Mouse (Mus musculus): Measurements from ENCODE around the gene Nrxn2. TPM values are rescaled to one million over a fixed set of nuclear protein-coding genes. Genes with fewer than 3 reads are reported as not detected.

Gene Nrxn2
- polyA plus RNA-seq, 1 experiment: 6.4 TPM

- no peak overlapping the region for H3K27ac ChIP-seq (ENCODE audit: insufficient read depth, low read depth, low read length)
- DNase-seq: no peak
- H3K4me1 ChIP-seq (ENCODE audit: control insufficient read depth, insufficient read depth, low read length): no peaks in the 10 kb centered on the region
- no peaks in the 10 kb centered on the region for H3K27me3 ChIP-seq (replicated peaks; ENCODE audit: control insufficient read depth, insufficient read depth, low read length)
- 71% methylated on average over 8 of the region's 8 CpGs for WGBS
- no peak for TF ChIP-seq POLR2A (IDR thresholded peaks at IDR 0.05; ENCODE audit: low read depth, low read length)
- TF ChIP-seq CTCF (conservative IDR thresholded peaks at IDR 0.05; ENCODE audit: insufficient read depth, insufficient read length, low read depth, low read length): no peak
- H3K4me3 ChIP-seq (ENCODE audit: insufficient read depth, low read depth, low read length): no peak overlapping the region
- H3K36me3 ChIP-seq (ENCODE audit: control insufficient read depth, insufficient read depth, low read length): no peaks in the 10 kb centered on the region
Measured at GRCm38 (mm10) chr19:6407109-6407508, 11.4 kb upstream of the Nrxn2 start.

- TF ChIP-seq POLR2A (IDR thresholded peaks at IDR 0.05; ENCODE audit: low read depth, low read length) (no peak), CTCF (conservative IDR thresholded peaks at IDR 0.05; ENCODE audit: insufficient read depth, insufficient read length, low read depth, low read length) (no peak)
- no peak overlapping the region for H3K4me3 ChIP-seq (ENCODE audit: insufficient read depth, low read depth, low read length)
- H3K36me3 ChIP-seq (ENCODE audit: control insufficient read depth, insufficient read depth, low read length): no peaks in the 10 kb centered on the region
- H3K27me3 ChIP-seq (replicated peaks; ENCODE audit: control insufficient read depth, insufficient read depth, low read length): no peaks in the 10 kb centered on the region
- WGBS: 75% methylated on average over 16 of the region's 16 CpGs
- no peak for DNase-seq
- no peak overlapping the region for H3K27ac ChIP-seq (ENCODE audit: insufficient read depth, low read depth, low read length)
- no peaks in the 10 kb centered on the region for H3K4me1 ChIP-seq (ENCODE audit: control insufficient read depth, insufficient read depth, low read length)
Measured at GRCm38 (mm10) chr19:6407816-6408510, 10.6 kb upstream of the Nrxn2 start.

GRCm38 (mm10) chr19:6408749-6409148 is 9.8 kb upstream of the Nrxn2 start:
- H3K36me3 ChIP-seq (ENCODE audit: control insufficient read depth, insufficient read depth, low read length): no peaks in the 10 kb centered on the region
- WGBS: 73% methylated on average over 8 of the region's 8 CpGs
- TF ChIP-seq POLR2A (IDR thresholded peaks at IDR 0.05; ENCODE audit: low read depth, low read length) (no peak), CTCF (conservative IDR thresholded peaks at IDR 0.05; ENCODE audit: insufficient read depth, insufficient read length, low read depth, low read length) (no peak)

GRCm38 (mm10) chr19:6409176-6409575 is 9.4 kb upstream of the Nrxn2 start:
- TF ChIP-seq POLR2A (IDR thresholded peaks at IDR 0.05; ENCODE audit: low read depth, low read length) (no peak), CTCF (conservative IDR thresholded peaks at IDR 0.05; ENCODE audit: insufficient read depth, insufficient read length, low read depth, low read length) (no peak)
- DNase-seq: no peak
- Histone ChIP-seq H3K4me1 (ENCODE audit: control insufficient read depth, insufficient read depth, low read length) (no peaks in the 10 kb centered on the region), H3K27me3 (replicated peaks; ENCODE audit: control insufficient read depth, insufficient read depth, low read length) (no peaks in the 10 kb centered on the region), H3K36me3 (ENCODE audit: control insufficient read depth, insufficient read depth, low read length) (no peaks in the 10 kb centered on the region), H3K4me3 (ENCODE audit: insufficient read depth, low read depth, low read length) (no peak overlapping the region), H3K27ac (ENCODE audit: insufficient read depth, low read depth, low read length) (no peak overlapping the region)
- WGBS: 77% methylated on average over 5 of the region's 5 CpGs

More at GRCm38 (mm10) chr19:6408749-6409148, 9.8 kb upstream of the Nrxn2 start:
- Histone ChIP-seq H3K4me3 (ENCODE audit: insufficient read depth, low read depth, low read length) (no peak overlapping the region), H3K4me1 (ENCODE audit: control insufficient read depth, insufficient read depth, low read length) (no peaks in the 10 kb centered on the region), H3K27ac (ENCODE audit: insufficient read depth, low read depth, low read length) (no peak overlapping the region), H3K27me3 (replicated peaks; ENCODE audit: control insufficient read depth, insufficient read depth, low read length) (no peaks in the 10 kb centered on the region)
- peak; percentile 43 for DNase-seq

GRCm38 (mm10) chr19:6409936-6410335 is 8.6 kb upstream of the Nrxn2 start:
- no peaks in the 10 kb centered on the region for H3K36me3 ChIP-seq (ENCODE audit: control insufficient read depth, insufficient read depth, low read length)
- no peak for DNase-seq
- no peak for TF ChIP-seq CTCF (conservative IDR thresholded peaks at IDR 0.05; ENCODE audit: insufficient read depth, insufficient read length, low read depth, low read length)
- no peak for TF ChIP-seq POLR2A (IDR thresholded peaks at IDR 0.05; ENCODE audit: low read depth, low read length)
- no peaks in the 10 kb centered on the region for H3K27me3 ChIP-seq (replicated peaks; ENCODE audit: control insufficient read depth, insufficient read depth, low read length)
- no peak overlapping the region for H3K27ac ChIP-seq (ENCODE audit: insufficient read depth, low read depth, low read length)
- 81% methylated on average over 5 of the region's 5 CpGs for whole genome bisulfite sequencing
- no peaks in the 10 kb centered on the region for H3K4me1 ChIP-seq (ENCODE audit: control insufficient read depth, insufficient read depth, low read length)
- H3K4me3 ChIP-seq (ENCODE audit: insufficient read depth, low read depth, low read length): no peak overlapping the region

GRCm38 (mm10) chr19:6412798-6413197 is 5.7 kb upstream of the Nrxn2 start:
- no peaks in the 10 kb centered on the region for H3K4me1 ChIP-seq (ENCODE audit: control insufficient read depth, insufficient read depth, low read length)
- H3K27ac ChIP-seq (ENCODE audit: insufficient read depth, low read depth, low read length): no peak overlapping the region
- no peaks in the 10 kb centered on the region for H3K36me3 ChIP-seq (ENCODE audit: control insufficient read depth, insufficient read depth, low read length)
- no peaks in the 10 kb centered on the region for H3K27me3 ChIP-seq (replicated peaks; ENCODE audit: control insufficient read depth, insufficient read depth, low read length)
- H3K4me3 ChIP-seq (ENCODE audit: insufficient read depth, low read depth, low read length): no peak overlapping the region
- no peak for DNase-seq
- TF ChIP-seq POLR2A (IDR thresholded peaks at IDR 0.05; ENCODE audit: low read depth, low read length): no peak
- no peak for TF ChIP-seq CTCF (conservative IDR thresholded peaks at IDR 0.05; ENCODE audit: insufficient read depth, insufficient read length, low read depth, low read length)
- WGBS: 39% methylated on average over 14 of the region's 14 CpGs

GRCm38 (mm10) chr19:6415454-6415853 is 3.1 kb upstream of the Nrxn2 start:
- no peaks in the 10 kb centered on the region for H3K4me1 ChIP-seq (ENCODE audit: control insufficient read depth, insufficient read depth, low read length)
- TF ChIP-seq CTCF (conservative IDR thresholded peaks at IDR 0.05; ENCODE audit: insufficient read depth, insufficient read length, low read depth, low read length) (0 out of 2 replicates have a peak, but pooled peaks have one; percentile 3), POLR2A (IDR thresholded peaks at IDR 0.05; ENCODE audit: low read depth, low read length) (no peak)
- no peak overlapping the region for H3K27ac ChIP-seq (ENCODE audit: insufficient read depth, low read depth, low read length)
- H3K27me3 ChIP-seq (replicated peaks; ENCODE audit: control insufficient read depth, insufficient read depth, low read length): no peaks in the 10 kb centered on the region
- H3K36me3 ChIP-seq (ENCODE audit: control insufficient read depth, insufficient read depth, low read length): no peaks in the 10 kb centered on the region
- WGBS: 58% methylated on average over 6 of the region's 6 CpGs
- peak; percentile 56 for DNase-seq
- no peak overlapping the region for H3K4me3 ChIP-seq (ENCODE audit: insufficient read depth, low read depth, low read length)
